Mouse (Mus musculus): ENCODE measurements around the gene Erg.

Gene Erg

GRCm38 (mm10) chr16:95388292-95388691 is 198.1 kb downstream of the Erg start:
- DNase-seq (ENCODE audit: low spot score) = no peak

- DNase-seq (ENCODE audit: low spot score) = no peak
These were observed 199.4 kb downstream of the Erg start for GRCm38 (mm10) chr16:95387008-95387407.

DNA sequence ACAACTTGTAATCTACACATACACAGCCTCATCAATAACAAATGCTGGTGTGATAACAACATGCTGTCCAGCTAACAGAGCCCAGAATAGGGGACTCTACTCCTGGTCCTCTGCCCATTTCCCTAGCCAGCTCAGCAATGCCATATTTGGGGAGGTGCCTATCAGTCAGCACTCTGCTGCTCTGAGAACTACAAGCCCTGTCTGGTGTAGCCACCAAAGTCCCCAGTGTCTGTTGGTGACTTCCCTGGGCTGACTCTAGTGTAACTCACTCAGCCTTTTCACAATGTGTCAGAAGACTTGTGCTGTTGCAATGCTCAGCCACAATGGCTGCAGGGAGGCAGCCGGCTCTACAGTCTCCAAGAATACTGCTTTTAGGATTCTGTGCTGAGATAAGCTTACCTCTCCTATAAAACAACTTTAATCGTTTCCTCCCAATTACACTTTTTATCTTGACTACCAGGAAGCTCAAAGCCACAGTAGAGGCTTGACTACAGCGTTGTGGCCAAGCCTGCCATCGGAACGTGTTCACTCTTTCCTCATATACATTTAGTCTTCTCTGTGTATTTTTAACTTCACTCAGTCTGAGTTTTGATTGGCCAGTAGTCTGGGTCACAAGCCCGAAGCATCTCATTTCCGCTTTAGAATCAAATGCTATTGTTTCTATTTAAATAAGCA is 201.0 kb downstream of the Erg start:
- DNase-seq (ENCODE audit: low spot score) = no peak

GRCm38 (mm10) chr16:95384590-95385148 is 201.7 kb downstream of the Erg start:
- DNase-seq (ENCODE audit: low spot score) = no peak

DNA sequence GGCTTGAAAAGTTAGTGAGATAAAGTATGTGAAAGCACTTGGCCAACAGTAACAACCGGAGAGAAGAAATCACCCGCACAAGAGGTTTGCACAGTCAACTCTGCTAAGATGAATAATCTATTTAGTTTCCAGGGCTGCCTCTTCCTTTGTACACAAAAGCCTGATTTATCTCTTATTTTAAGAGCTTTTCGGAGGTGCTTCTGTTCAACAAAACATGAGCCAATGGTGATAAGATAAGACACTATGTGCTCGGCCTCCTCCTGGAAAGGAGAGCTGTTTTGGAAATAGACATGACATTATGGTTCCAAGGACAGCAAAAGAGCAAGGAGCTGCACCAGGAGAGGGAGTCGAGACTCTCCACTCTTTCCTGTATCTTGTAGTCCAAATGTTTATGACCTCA is 204.1 kb downstream of the Erg start:
- DNase-seq (ENCODE audit: low spot score) = no peak

DNA sequence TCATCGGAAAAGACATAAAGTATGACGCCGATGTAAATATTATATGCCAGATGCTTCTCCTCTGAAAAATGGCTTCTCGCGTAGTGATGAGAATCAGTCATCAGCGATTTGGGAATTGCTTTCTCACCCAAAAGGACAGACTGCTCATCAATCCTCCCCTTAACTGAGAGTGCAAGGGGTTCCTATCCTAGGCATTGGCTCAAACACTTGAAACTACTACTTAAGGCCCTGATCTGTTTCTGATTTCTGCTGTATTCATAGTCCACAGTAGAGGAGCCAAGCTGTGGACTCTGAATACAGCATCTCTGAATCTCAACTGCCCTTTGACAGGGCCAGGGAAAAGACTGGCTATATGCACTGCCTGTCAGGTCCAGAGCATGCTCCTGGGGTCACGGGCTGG is 209.6 kb downstream of the Erg start:
- DNase-seq (ENCODE audit: low spot score) = no peak

GRCm38 (mm10) chr16:95376364-95376763 is 210.0 kb downstream of the Erg start:
- DNase-seq (ENCODE audit: low spot score) = no peak

DNA sequence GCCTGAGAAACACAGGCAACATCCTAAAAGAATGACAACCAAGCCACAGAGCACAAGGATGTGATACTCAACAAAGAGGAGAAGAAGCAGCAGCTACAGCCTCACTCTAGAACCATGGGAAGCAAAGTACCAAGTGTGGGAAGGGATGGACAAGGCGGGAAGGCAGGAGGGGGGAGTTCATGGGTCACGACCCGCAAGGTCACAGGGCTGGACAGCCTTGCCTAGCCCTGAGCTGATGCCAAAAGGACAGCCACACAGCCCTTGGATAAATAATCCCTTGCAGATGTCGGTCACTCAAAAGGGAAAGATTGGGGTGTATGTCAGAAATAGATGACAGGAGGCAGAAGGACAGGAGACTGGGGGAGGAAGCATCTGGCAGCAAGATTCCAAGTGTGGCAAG is 211.7 kb downstream of the Erg start:
- DNase-seq (ENCODE audit: low spot score) = no peak

- peak; percentile 78 for DNase-seq (ENCODE audit: low spot score)
These were observed 213.4 kb downstream of the Erg start for GRCm38 (mm10) chr16:95372960-95373359.

DNA sequence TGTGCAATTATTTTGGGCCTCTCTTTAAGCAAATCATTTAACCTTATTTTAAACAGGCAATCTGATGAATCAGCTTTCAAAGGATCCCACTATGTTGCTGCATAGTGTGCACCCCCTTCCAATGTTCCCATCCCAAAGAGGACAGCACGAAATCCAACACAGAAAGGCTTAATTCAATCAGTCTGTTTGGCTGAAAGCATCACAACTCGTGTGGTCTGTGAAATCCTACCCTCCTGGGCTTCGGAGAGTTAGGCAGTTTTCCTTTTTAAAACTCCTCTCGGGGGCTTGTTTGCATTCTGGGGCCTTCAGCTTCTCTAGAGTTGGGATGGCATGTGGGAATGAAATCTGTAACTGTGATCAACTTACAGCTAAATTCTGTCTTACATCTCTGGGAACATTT is 214.7 kb downstream of the Erg start:
- no peak for DNase-seq (ENCODE audit: low spot score)

GRCm38 (mm10) chr16:95366989-95367765 is 219.2 kb downstream of the Erg start:
- no peak for DNase-seq (ENCODE audit: low spot score)

DNA sequence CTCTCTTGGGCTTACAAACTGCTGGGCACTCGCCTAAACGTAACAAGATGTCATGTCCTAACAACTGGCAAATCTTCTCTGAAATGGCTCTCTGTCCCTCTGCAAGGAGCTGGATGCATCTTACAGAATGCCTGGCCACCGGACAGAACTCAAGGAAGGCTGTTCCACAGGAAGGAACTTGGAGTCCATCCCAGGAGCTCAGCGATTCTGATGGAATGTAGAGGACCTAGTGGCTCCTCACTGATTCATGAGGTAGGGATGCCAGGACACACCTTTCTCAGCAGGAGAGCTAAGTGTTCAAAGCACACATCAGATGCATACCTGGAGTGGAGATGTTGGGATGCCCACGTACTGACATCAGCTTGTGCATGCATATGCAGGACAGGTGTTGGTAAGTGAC is 221.2 kb downstream of the Erg start:
- no peak for DNase-seq (ENCODE audit: low spot score)

GRCm38 (mm10) chr16:95363632-95364465 is 222.5 kb downstream of the Erg start:
- DNase-seq (ENCODE audit: low spot score) = no peak

DNA sequence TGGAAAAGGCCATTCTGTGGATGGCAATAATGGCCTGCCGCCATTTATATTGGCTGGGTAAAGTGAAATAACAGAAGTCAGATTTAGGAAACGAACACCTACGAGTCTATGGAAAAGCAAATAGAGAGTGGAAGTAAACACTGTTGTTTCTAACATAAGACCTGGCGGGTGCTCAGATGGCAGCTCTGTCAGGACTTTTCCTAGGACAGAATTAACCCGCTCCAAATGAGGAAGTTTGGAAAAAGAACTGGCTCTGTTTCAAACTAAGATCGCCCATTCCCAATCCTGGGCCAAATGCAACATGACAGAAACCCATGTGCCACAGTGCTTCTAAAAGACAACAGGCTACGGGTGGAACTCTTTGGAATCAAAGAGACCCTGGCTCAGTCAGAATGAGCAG is 224.4 kb downstream of the Erg start:
- no peak for DNase-seq (ENCODE audit: low spot score)

GRCm38 (mm10) chr16:95360940-95361489 is 225.4 kb downstream of the Erg start:
- no peak for DNase-seq (ENCODE audit: low spot score)

DNA sequence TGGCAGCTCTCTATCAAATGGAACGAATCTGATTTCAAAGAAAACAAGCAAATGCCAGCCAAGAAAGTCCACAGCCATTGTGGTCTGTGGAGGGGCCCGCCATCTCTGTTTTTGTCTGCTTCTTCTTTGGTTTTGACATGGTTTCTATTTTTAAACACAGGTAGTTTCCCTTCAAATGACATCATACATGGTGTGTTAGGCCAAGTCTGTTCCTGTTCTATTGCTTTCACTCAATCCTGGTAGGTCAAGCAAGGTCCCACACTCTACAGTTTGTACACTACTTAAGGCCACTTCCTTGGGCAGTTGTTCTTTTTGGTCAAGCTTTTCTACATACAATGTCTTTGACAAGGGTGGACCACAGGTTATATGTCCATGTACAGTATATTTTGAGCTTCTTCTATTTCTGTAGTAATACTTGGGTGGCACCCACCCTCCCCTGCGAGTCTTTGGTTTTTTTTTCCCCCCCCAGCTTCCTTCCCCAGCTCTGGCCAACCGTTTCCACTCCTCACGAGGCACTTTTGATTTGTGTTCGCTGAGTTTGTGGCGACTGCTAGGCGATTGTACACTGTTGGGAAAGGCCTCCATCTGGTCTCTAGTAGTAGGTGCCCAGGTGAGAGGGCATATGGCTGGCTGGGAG is 226.1 kb downstream of the Erg start:
- DNase-seq (ENCODE audit: low spot score) = no peak

DNA sequence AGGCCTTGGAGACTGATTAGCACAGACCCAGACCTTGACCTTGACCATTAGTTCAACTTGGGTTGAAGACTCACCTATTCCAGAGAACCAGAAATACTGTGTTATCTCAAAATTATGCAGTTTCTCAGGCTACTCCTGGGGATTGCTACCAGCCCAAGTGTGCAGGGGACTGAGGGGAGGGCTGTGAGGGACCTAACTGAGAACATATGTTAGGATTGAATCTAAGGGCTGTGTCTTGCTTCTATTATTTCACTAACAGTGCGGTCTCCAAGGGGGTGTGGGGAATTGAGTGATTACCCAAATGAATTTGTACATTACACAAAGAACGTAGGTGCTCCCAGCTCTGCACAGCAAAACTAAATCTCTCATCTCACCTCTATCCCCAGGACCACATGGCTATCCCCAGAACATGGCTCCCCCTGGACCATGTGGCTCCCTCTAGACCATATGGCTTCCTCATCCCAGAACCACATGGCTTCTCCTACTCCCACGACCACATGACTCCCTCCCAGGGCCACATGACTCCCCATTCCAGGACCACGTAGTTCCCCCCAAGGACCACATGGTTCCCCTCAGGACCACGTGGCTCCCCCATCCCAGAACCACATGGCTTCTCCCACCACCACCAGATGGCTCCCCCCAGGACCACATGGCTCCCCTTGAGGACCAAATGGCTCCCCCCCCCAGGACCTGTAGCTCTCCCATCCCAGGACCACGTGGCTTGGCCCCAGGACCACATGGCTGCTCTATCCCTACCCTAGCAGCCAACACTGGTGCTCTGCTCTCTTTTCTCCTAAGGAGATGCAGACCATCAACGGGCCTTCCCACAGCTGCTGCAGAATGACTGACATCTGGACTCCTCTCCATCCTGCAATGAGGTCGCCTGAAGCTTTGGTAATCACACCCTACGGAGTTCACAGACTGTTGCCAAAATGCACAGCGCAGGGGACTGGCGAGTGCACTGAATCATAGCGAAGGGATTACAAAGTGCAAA is 229.1 kb downstream of the Erg start:
- no peak for DNase-seq (ENCODE audit: low spot score)

DNA sequence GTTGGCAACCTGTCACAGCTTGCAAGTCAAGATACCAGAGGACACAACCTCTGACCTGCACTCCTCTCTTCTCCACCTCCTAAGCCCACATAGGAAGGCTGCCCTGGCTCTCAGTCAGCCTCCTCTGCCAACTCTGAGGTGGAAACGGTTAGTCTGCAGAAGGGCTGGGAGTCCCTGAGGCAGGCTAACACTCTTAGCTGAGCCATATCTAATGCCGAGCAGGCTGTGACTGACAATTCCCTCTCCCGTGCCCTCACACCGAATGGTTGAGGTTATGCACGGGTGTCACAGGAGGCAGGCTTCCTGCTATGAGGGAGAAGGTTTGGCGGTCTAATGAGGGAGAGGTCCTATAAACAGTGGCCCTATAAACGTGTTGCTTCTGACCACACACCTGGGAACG is 232.6 kb downstream of the Erg start:
- DNase-seq (ENCODE audit: low spot score) = no peak

DNA sequence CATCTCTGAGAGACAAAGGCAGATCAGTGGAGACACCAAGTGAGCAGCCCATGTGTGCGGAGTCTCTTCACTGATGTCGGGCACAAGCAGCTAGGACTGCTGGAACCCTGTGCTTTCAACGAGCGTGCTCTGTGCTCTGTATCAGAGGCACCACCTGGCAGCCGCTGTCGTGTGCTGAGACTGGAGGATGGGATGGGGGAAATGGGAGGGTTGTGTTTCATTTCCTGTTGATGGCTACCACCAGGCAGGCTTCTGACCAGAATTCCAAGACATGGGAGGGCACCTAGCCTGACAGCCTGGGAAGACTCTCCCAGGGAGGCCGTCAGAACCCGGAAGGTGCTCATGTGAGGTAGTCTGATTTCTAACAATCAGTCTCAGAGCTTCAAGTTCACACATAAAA is 234.1 kb downstream of the Erg start:
- peak; percentile 44 for DNase-seq (ENCODE audit: low spot score)

GRCm38 (mm10) chr16:95350499-95350898 is 235.9 kb downstream of the Erg start:
- DNase-seq (ENCODE audit: low spot score) = peak; percentile 58
